Mouse (Mus musculus) neural tube, embryonic 15.5 days (tissue): Measurements from ENCODE around the gene Zfp786. TPM values are rescaled to one million over a fixed set of nuclear protein-coding genes. Genes with fewer than 3 reads are reported as not detected.
A peak's percentile ranks its signal among the peaks of the same experiment; 100 is the strongest.

ENCODE experiments used
- ATAC-seq: fragments of 200-750 bp; cut with Nextera tagmentation; 2 replicates; pipeline ENCODE4 v1.8.0; 2017; ENCODE audit warnings: mild to moderate bottlenecking, moderate TSS enrichment, moderate library complexity; ENCODE audit not compliant: low FRiP score
- H3K27ac ChIP-seq: fragments of 300-500 bp; sonication (generic); replicated peaks from 2 replicates; pipeline ENCODE4 v1.5.1; 2015; ENCODE audit warnings: mild to moderate bottlenecking, inconsistent platforms
- H3K27me3 ChIP-seq: fragments of 300-500 bp; sonication (generic); replicated peaks from 2 replicates; pipeline ENCODE4 v1.6.1; 2015; ENCODE audit warnings: inconsistent platforms
- H3K36me3 ChIP-seq: fragments of 300-500 bp; sonication (generic); 2 replicates; pipeline ENCODE4 v1.6.1; 2015; ENCODE audit warnings: inconsistent platforms
- H3K4me1 ChIP-seq: fragments of 300-500 bp; sonication (generic); 2 replicates; pipeline ENCODE4 v1.6.1; 2015; ENCODE audit warnings: inconsistent platforms
- H3K4me2 ChIP-seq: fragments of 300-500 bp; sonication (generic); 2 replicates; pipeline ENCODE4 v1.6.1; 2015; ENCODE audit warnings: inconsistent platforms, mild to moderate bottlenecking, moderate library complexity
- H3K4me3 ChIP-seq: fragments of 300-500 bp; sonication (generic); replicated peaks from 2 replicates; pipeline ENCODE4 v1.5.1; 2015; ENCODE audit warnings: mild to moderate bottlenecking, inconsistent platforms
- H3K9ac ChIP-seq: fragments of 300-500 bp; sonication (generic); replicated peaks from 2 replicates; pipeline ENCODE4 v1.6.1; 2015; ENCODE audit warnings: mild to moderate bottlenecking, inconsistent platforms
- H3K9me3 ChIP-seq: fragments of 300-500 bp; sonication (generic); replicated peaks from 2 replicates; pipeline ENCODE4 v1.6.1; 2016; ENCODE audit warnings: inconsistent platforms
- WGBS: fragments of 180-500 bp; shearing (Covaris S2); methylation state at CpG from one replicate; pipeline ENCODE4 v1.1.7; 2015; ENCODE audit warnings: mixed read lengths; 5-methylcytosine and 5-hydroxymethylcytosine counted together
- polyA plus RNA-seq: library from polyadenylated mRNA; unstranded; fragments of >200 nt; fragmentation: Nextera tagmentation; extraction: Ambion mirVana; gene quantifications from 2 replicates; pipeline ENCODE4 v1.2.1, GENCODE M21; 2015

Gene Zfp786
- polyA plus RNA-seq, 1 experiment from 2014 or later: 16.4 TPM

- ATAC-seq: no peak
- Histone ChIP-seq H3K27me3 (no peaks in the 10 kb centered on the region), H3K4me2 (no peak overlapping the region), H3K4me1 (no peaks in the 10 kb centered on the region), H3K27ac (no peak overlapping the region), H3K4me3 (no peak overlapping the region), H3K9ac (no peak overlapping the region), H3K9me3 (no peaks in the 10 kb centered on the region), H3K36me3 (peaks cover 69% of the 10 kb centered on the region)
- WGBS: 92% methylated on average over 23 of the region's 23 CpGs
Observed at GRCm38 (mm10) chr6:47819626-47820325, 10.9 kb downstream of the Zfp786 start.

DNA sequence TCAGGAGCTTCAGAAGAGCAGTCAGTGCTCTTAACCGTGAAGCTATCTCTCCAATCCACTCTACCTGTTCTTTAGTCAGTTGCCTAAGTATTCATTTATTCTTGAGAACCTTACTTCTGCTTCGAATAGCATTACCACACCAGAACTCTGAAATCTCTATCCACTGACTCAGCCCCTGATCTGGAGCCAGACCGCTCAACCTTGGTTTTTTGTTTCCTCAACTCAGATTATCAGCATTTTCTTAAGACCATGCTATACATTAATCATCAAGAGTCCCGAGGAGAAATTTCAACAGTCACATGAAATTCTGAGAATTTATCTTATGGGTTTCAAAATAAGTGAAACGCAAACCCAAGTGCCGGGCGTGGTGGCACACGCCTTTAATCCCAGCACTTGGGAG, 11.9 kb downstream of the Zfp786 start:
- Histone ChIP-seq H3K4me1 (peaks cover 4% of the 10 kb centered on the region), H3K4me2 (no peak overlapping the region), H3K9ac (no peak overlapping the region), H3K4me3 (no peak overlapping the region), H3K9me3 (no peaks in the 10 kb centered on the region), H3K27me3 (no peaks in the 10 kb centered on the region), H3K36me3 (peaks cover 58% of the 10 kb centered on the region), H3K27ac (no peak overlapping the region)
- no peak for ATAC-seq
- 95% methylated on average over 8 of the region's 8 CpGs for WGBS

- Histone ChIP-seq H3K36me3 (peaks cover 35% of the 10 kb centered on the region), H3K9me3 (no peaks in the 10 kb centered on the region), H3K27ac (no peak overlapping the region), H3K4me2 (no peak overlapping the region), H3K9ac (no peak overlapping the region), H3K4me3 (no peak overlapping the region), H3K27me3 (no peaks in the 10 kb centered on the region), H3K4me1 (peaks cover 15% of the 10 kb centered on the region)
- WGBS: 74% methylated on average over 1 of the region's 1 CpGs
- no peak for ATAC-seq
Observed at GRCm38 (mm10) chr6:47816151-47816550, 14.5 kb downstream of the Zfp786 start.

DNA sequence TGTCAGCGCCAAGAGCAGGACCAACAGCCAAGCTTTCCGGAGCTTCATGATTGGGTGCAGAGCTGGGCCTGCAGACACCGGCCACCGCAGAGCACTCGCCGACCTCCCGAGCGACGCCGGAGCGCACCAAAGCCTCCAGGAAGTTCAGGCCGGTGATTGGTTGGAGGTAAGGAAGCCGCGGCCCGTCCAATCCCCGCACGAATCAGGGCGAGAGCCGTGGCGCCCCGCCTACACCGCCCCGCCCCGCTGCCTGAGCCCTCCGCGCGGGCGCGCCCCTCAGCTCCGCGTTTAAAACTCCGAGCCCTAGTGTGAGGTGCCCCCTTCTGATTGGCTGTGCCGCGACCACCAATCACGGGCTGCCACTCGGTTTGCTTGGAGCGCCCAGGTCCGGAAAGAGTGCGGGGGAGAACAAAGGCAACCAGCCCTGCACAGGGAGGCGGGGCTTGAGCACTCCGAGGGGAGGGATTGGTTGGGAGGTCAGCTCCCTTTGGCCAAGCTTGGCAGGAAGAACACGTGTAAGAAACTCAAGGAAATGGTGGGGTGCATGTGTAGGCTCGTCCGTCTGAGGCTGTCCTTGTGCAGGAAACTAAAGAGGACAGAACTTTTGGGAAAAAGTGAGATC, 17.3 kb downstream of the Zfp786 start, which contains the start of gene Pdia4:
TSS of gene Pdia4 (minus strand) at position 174 of the 622 bp plus-strand sequence.
- H3K27ac ChIP-seq: peak within 1 kb of the TSS; percentile 94
- peaks cover 12% of the 10 kb centered on the region for H3K36me3 ChIP-seq
- H3K9me3 ChIP-seq: no peaks in the 10 kb centered on the region
- peak within 1 kb of the TSS; percentile 97 for H3K9ac ChIP-seq
- H3K4me1 ChIP-seq: peaks cover 36% of the 10 kb centered on the region
- H3K4me2 ChIP-seq: peak within 1 kb of the TSS; percentile 74
- H3K27me3 ChIP-seq: no peaks in the 10 kb centered on the region
- ATAC-seq: peak; percentile 99
- H3K4me3 ChIP-seq: peak within 1 kb of the TSS; percentile 89
- WGBS: under 1% methylated on average over 44 of the region's 44 CpGs

DNA sequence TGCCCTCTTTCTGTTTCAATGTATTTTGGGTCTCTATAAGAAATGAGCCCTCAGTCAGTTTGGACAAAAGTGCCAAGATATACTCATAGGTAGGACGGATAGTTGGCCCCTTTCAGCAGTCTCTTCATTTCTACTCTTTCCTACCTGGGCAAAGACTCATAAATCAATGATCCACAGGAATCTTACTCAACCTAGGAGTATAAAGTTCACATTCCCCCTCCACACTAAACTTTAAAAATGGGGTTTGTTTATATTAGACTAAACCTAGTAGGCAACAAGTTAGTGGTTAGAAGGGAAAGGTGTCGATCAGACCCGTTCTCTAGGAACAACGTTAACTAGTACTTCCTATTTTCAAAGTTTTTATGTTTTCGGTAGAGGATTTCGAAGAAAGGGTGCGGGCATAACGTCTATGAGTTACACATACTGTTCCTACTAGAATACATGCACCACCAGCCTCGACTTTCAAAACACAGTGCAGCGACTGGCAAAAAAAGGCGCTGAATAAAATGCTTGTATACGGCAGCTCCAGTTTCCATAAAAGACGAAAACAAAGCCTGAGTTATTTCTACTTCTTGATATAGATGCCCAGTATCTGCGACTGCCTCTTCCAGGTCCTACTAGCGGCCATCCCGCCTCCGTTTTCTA, 18.3 kb downstream of the Zfp786 start:
- peaks cover 4% of the 10 kb centered on the region for H3K36me3 ChIP-seq
- H3K4me3 ChIP-seq: peak overlapping the region; percentile 89
- no peaks in the 10 kb centered on the region for H3K9me3 ChIP-seq
- 1% methylated on average over 17 of the region's 17 CpGs for WGBS
- H3K27ac ChIP-seq: peak overlapping the region; percentile 94
- peak overlapping the region; percentile 97 for H3K9ac ChIP-seq
- peak overlapping the region; percentile 74 for H3K4me2 ChIP-seq
- no peak for ATAC-seq
- H3K27me3 ChIP-seq: no peaks in the 10 kb centered on the region
- H3K4me1 ChIP-seq: peaks cover 40% of the 10 kb centered on the region

GRCm38 (mm10) chr6:47811324-47811723, 19.3 kb downstream of the Zfp786 start:
- H3K4me3 ChIP-seq: peak overlapping the region; percentile 89
- ATAC-seq: no peak
- peak overlapping the region; percentile 97 for H3K9ac ChIP-seq
- H3K27ac ChIP-seq: 0 out of 2 replicates have a peak overlapping the region, but pooled peaks have one; percentile 94
- 69% methylated on average over 5 of the region's 5 CpGs for WGBS
- H3K36me3 ChIP-seq: peaks cover 7% of the 10 kb centered on the region
- no peaks in the 10 kb centered on the region for H3K9me3 ChIP-seq
- peaks cover 40% of the 10 kb centered on the region for H3K4me1 ChIP-seq
- peak overlapping the region; percentile 74 for H3K4me2 ChIP-seq
- H3K27me3 ChIP-seq: no peaks in the 10 kb centered on the region

DNA sequence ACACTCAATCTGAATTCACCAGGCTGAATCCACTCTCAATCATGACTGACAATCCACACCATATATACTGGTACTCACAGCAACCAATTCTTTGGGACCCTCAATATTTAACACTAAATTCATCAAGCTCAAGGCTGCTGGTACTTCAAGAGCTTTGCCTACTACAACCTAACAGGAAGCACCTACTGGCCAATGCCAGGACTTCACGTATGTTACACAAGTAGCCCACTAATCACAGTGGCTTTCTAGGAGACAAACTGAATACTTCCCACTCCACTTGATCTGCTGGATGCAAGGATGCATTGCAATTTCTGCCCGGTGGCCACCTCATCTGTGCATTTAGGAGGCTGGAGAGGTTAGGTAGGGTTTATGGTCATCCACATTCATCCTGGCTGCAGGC, 20.5 kb downstream of the Zfp786 start:
- peaks cover 40% of the 10 kb centered on the region for H3K4me1 ChIP-seq
- peak overlapping the region; percentile 1; the same call in 1 of the 2 replicates for H3K4me3 ChIP-seq
- peaks cover 18% of the 10 kb centered on the region for H3K36me3 ChIP-seq
- peak overlapping the region; percentile 36 for H3K4me2 ChIP-seq
- H3K9ac ChIP-seq: 0 out of 2 replicates have a peak overlapping the region, but pooled peaks have one; percentile 3
- H3K27ac ChIP-seq: 0 out of 2 replicates have a peak overlapping the region, but pooled peaks have one; percentile 2
- no peaks in the 10 kb centered on the region for H3K27me3 ChIP-seq
- ATAC-seq: no peak
- 81% methylated on average over 2 of the region's 2 CpGs for WGBS
- H3K9me3 ChIP-seq: no peaks in the 10 kb centered on the region

GRCm38 (mm10) chr6:47809053-47809452, 21.6 kb downstream of the Zfp786 start:
- 58% methylated on average over 4 of the region's 4 CpGs for WGBS

GRCm38 (mm10) chr6:47808545-47808944, 22.1 kb downstream of the Zfp786 start:
- Histone ChIP-seq H3K27me3 (no peaks in the 10 kb centered on the region), H3K4me1 (peaks cover 36% of the 10 kb centered on the region), H3K36me3 (peaks cover 34% of the 10 kb centered on the region), H3K4me3 (no peak overlapping the region), H3K9me3 (no peaks in the 10 kb centered on the region), H3K4me2 (no peak overlapping the region), H3K9ac (no peak overlapping the region), H3K27ac (no peak overlapping the region)
- WGBS: 93% methylated on average over 5 of the region's 5 CpGs
- no peak for ATAC-seq

More at GRCm38 (mm10) chr6:47809053-47809452, 21.6 kb downstream of the Zfp786 start:
- H3K4me1 ChIP-seq: peaks cover 36% of the 10 kb centered on the region
- no peak overlapping the region for H3K4me3 ChIP-seq
- H3K27ac ChIP-seq: peak overlapping the region; percentile 58
- no peaks in the 10 kb centered on the region for H3K27me3 ChIP-seq
- H3K9me3 ChIP-seq: no peaks in the 10 kb centered on the region
- no peak overlapping the region for H3K4me2 ChIP-seq
- no peak for ATAC-seq
- H3K36me3 ChIP-seq: peaks cover 29% of the 10 kb centered on the region
- H3K9ac ChIP-seq: no peak overlapping the region

DNA sequence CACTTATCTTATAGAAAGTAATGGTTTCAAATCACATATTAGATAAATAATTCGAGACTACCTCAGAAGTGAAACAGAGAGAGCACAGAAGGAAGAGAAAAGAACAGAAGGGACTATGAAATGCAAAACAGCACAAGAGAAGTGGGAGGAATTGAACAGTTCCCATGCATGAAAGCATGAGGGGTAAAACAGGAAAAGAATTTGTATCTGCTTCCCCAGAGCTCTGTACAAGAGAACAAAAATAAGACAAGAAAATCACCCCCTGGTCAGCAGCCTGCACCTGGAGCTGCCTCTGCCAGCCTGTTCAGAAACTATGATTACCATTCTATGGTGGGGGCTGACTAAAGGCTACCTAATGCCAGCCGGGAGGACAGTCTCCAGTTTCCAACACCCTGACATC, 23.2 kb downstream of the Zfp786 start:
- no peak overlapping the region for H3K4me2 ChIP-seq
- H3K4me3 ChIP-seq: no peak overlapping the region
- H3K27me3 ChIP-seq: no peaks in the 10 kb centered on the region
- WGBS: 94% methylated on average over 2 of the region's 2 CpGs
- H3K36me3 ChIP-seq: peaks cover 46% of the 10 kb centered on the region
- H3K4me1 ChIP-seq: peaks cover 36% of the 10 kb centered on the region
- H3K9ac ChIP-seq: no peak overlapping the region
- no peaks in the 10 kb centered on the region for H3K9me3 ChIP-seq
- no peak for ATAC-seq
- no peak overlapping the region for H3K27ac ChIP-seq

- no peak overlapping the region for H3K4me3 ChIP-seq
- peaks cover 65% of the 10 kb centered on the region for H3K36me3 ChIP-seq
- no peak overlapping the region for H3K4me2 ChIP-seq
- 84% methylated on average over 2 of the region's 2 CpGs for WGBS
- H3K27me3 ChIP-seq: no peaks in the 10 kb centered on the region
- H3K9ac ChIP-seq: no peak overlapping the region
- H3K4me1 ChIP-seq: peaks cover 19% of the 10 kb centered on the region
- no peak overlapping the region for H3K27ac ChIP-seq
- ATAC-seq: no peak
- H3K9me3 ChIP-seq: no peaks in the 10 kb centered on the region
Observed at GRCm38 (mm10) chr6:47805520-47805919, 25.1 kb downstream of the Zfp786 start.
